Mouse (Mus musculus) lung, postnatal 14 days (tissue): Measurements from ENCODE around the gene Zfp961.
"Not testable (repeated sequence)": the region's sequence is repeated elsewhere in the genome, so short reads cannot be mapped to it uniquely, and the experiment has no call there.

ENCODE experiments used
- DNase-seq: peaks from one replicate; pipeline ENCODE4 v3.0.0; 2021

The Zfp961 gene

DNA sequence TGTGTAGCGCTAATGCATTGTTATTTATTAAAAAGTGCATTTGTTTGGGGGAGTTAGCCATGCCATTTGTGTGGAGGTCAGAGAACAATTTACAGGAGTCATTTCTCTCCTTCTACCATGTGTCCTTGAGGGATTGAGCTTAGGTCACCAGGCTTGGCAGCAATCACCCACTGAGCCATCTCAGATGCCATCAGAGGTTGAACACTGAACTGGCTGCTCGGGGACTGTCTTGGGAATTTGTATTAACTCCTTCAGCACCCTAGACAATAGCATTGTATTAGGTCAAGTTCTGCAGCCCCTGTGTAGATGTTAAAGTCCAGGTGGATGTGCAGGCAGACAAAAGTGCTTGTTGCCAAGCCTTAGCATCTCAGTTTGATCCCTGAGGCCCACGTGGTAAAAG lies 13.2 kb downstream of the Zfp961 start:
- DNase-seq = no peak

DNA sequence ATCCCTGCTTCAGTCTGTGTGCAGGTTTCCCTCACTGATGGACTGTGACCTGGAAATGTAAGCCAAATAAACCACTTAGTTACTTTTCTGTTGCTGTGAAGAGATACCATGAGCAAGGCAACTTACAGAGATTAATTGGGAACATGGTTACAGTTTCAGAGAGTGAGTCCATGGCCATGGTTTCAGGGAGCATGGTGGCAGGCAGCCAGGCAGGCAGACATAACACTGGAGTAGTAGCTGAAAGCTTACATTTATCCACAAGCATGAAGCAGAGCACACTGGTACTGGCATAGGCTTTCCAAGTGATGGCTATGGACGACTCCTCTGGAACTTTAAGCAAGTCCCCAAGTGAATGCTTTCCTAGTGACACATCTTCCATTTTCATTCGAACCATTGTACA lies 14.3 kb downstream of the Zfp961 start:
- no peak for DNase-seq

DNA sequence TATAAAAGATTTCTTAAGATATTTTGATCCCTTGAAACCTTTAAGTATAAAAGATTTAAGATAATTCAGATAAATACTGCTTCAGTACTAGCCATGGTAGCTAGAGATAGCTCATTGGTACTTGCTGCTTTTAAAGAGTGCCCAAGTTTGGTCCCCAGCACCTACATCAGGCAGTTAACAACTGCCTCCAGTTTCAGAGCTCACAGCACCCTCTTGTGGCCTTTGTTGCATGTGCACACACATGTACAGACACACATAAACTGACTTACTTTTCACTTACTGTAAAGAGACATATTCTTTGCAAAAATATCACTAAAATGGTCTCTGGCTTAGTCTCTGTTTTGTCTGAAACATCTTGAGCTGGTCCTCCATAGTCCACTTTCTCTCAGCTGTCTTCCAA lies 15.6 kb downstream of the Zfp961 start:
- no peak for DNase-seq

DNA sequence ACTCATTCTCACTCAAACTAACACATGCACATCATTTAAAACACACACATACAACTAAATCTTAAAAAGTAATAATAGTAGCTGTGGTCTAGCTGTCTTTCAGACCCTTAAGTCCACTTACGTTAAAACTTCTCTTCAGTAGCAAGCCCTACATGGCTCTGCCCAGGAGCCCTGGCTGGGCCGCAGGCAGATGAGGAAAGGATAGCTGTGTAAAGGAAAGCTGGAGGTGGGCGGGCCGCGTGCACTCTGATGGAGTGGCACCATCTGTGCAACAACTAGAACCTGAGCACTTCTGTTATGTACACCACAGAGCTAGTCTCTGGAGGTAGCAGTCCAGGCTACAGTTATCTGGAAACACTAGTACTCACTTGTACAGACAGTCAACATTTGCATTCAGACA lies 16.4 kb downstream of the Zfp961 start:
- DNase-seq = no peak

DNA sequence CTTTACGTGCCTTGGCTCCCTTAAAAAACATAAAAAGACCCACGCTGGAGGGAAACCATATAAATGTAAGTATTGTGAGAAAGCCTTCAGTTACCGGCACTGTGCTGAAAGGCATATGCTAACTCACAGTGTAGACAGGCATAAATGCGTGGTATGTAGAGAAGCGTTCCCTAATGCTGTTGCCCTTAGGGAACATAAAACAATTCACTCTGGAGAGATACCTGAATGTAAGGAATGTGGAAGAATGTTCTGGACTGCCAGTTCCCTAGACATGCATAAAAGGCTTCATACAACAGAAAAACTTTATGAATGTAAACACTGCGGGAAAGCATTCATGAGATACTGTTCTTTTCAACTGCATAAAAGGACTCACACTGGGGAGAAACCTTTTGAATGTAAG lies 17.3 kb downstream of the Zfp961 start:
- no peak for DNase-seq

DNA sequence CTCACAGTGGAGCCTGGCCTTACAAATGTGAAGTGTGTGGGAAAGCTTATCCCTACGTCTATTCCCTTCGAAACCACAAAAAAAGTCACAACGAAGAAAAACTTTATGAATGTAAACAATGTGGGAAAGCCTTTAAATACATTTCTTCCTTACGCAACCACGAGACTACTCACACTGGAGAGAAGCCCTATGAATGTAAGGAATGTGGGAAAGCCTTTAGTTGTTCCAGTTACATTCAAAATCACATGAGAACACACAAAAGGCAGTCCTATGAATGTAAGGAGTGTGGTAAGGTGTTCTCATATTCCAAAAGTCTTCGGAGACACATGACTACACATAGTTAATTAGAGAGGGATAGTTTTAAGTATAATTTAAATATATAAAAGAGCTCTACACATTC lies 17.8 kb downstream of the Zfp961 start:
- no peak for DNase-seq

DNA sequence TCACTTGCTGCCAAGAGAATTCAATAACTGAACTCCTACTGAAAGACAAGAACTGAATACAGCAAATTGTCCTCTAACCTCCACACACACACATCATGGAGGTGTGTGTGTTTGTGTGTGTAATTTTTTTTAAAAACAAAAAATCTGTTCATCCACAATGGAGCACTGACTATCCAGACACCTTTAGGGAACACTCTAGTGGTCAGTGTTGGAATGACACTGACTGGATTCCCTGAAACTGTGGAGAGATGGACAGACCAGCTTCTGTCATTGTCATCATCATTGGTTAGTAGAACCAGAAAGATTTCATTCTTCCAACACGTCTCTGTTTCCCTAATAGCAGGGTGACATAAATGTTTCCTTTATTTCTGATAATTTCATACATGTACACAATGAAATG lies 21.1 kb downstream of the Zfp961 start:
- DNase-seq = peak; percentile 54

DNA sequence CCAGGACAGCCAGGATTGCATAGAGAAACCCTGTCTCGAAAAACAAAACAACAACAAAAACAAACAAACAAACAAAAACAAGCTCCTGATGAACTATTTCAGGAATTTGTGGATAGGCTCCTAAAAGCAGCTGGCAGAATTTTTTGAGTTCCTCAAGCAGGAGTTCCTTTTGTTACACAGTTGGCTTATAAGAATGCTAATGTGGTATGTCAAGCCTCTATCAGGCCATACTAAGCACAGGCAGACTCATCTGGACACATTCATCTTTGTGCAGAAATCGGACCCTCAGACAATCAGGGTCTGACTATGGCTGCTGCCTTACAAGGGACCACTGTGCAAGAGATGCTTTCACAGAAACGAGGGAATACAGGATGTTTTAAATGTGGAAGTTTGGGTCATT lies 23.4 kb downstream of the Zfp961 start:
- no peak for DNase-seq

DNA sequence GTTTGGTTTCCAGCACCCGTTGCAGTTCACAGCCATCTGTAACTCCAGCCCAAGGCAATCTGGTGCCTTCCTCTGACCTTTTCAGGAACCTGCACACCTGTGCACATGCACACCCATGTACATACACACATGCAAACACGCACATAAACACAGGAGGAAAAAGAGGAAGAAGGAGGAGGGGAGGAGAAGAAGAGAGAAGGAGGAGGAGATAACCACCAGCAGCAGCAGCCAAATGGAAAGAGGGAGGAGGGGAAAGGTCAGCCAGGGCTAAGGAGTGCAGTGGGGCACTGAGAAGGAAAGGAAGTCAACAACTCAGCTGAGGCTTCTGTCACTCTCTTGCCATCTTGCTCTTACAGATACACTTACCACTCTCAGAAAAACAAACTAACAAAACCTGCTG lies 30.2 kb downstream of the Zfp961 start:
- peak; percentile 15 for DNase-seq

DNA sequence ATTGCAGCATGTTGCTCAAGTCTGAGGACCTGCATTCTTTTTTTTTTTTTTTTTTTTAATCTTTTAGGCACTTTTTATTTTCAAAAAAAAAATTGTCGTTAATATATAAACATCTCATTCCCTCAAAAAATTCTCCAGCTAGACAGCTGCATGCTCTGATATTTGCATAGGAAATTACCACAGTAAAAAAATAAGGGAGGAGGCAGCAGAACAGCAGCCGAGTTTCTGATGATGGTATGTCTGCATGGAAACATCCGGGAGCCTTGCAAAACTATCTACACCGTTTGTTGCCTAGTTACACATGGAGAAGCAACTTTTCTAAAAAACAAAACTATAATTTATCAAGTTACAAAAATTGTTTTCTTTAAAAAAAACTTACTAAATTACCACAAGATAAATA lies 30.6 kb downstream of the Zfp961 start:
- no peak for DNase-seq

DNA sequence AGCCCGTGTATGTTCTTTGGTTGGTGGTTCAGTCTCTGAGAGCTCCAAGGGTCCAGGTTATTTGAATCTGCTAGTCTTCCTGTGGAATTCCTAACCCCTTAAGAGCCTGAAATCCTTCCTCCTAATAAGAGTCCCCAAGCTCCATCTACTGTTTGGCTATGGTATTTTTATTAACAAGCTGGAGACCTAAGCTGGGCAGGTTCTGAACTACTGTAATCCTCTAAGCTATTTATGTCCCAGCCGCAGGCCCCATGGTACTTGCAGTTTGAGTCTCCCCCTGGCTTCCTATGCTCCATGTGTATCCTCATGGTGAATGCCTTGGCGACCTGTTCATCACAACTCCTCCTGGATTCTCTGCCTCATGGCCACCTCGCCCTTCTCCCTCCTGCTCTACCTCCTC lies 33.8 kb downstream of the Zfp961 start:
- no peak for DNase-seq

DNA sequence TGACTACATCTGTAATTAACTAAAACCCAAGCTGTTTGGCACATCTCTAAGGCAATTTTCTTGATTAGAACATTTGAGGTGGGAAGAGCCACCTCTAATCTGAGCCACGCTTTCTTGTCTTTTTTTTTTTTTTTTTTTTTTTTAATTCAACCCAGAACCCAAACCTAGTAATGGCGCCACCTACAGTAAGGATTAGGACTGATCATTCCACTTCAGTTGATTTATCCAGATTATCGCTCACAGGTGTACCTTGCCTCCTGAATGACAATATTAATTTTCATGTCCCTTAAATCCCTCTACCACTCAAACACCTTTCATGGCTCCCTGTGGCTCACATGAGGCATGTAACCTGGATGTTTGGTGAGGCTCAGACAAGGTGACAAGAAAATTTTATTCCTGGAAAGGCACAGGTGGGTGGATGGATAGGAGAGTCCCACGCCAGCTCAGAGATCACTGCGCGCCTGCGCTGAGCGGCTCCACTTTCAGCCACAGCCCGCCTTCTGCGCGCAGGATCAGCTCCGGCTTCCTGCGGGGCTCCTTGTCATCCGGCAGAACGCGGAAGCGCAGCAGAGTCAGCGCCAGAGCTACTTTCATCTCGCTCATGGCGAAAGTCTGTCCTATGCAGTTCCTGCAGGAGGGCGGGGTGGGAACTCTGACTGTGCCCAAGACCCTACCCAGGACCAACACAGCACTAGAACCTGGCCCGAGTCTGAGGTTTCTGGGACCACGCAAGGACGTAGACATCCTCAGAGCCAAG lies 37.5 kb downstream of the Zfp961 start:
- peak; percentile 57 for DNase-seq

DNA sequence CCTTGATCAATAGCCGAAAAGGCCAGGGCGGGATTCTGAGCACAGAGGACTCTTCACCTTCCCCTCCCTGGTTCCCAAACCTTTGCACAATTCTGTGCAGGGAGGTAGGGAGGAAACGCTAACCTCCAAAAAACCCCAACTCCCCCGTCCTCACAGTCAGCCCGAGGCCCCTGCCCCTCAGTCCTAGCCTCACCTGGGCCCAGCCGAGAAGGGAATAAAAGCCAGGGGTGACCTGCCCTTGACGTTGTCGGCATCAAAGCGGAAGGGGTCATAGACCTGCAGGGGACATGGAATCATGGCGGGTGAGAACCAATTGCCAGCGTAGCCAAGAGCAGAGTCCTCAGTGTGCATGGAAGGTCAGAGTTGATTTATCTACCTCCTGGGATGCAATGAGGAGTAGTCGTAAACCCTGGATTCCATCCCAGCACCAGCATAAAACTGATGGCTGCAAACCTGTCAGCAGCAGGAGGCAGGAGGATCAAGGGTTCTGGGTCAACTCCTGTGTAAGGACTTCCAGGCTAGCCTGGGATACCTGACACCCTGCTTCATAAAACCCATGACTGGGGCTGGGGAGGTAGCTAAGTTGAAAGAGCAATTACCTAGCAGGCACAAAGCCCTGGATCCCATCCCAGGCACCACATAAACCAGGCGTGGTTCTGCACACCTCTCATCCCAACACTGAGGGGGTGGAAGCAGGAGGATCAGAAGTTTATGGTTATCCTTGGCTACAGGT lies 38.2 kb downstream of the Zfp961 start:
- DNase-seq = no peak

DNA sequence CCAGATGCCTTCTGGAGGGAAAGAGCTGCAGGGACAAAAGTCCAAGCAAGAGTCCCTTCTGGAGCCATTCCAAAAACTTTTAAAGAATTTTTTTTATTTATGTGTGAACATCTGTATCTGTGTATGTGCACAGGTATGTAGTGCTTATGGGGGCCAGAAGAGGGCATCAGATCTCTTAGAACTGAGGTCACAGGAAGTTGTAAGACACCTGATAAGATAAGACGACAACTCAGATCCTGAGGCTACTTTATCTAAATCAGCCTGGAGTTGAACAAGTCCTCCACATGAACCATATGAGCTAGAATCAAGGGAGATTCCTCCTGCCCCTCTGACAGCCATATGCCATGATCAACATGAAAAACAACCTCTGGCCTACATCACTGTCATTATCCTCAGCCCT lies 48.6 kb downstream of the Zfp961 start:
- no peak for DNase-seq

DNA sequence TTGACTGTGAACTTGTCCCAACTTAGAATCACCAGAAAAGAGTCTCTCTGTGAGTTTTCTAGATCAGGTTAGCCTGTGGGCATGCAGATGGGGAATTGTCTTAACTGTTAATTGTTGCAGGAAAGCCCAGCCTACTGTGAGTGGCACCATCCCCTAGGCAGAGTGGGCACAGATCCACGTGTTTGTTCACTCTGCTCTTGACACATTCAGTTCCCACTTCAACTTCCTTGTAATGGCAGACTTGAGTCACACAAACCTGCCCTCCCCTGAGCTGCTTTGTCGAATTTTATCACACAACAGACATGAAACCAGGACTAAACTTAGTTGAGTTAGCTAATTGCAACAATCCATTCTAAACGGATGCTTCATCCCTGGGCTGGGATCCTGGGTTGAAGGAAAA lies 49.4 kb downstream of the Zfp961 start:
- DNase-seq = no peak

DNA sequence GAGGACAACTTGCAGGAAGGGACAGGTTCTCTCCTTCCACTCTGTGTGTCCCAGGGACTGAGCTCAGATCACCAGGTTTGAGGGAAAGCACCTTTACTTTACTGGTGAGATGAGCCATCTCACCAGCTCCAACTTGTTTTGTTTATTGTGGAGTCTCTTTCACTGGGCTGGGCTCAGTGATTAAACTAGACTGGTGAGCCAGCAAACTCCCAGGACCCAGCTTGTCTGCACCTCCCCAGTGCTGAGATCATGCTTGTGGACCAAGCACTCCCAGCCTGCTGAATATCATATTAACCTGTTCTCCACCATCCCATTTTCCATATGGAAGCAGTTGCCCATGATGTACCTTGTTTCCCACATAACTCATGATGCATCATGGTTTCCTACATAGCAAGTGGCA lies 52.1 kb downstream of the Zfp961 start:
- no peak for DNase-seq

DNA sequence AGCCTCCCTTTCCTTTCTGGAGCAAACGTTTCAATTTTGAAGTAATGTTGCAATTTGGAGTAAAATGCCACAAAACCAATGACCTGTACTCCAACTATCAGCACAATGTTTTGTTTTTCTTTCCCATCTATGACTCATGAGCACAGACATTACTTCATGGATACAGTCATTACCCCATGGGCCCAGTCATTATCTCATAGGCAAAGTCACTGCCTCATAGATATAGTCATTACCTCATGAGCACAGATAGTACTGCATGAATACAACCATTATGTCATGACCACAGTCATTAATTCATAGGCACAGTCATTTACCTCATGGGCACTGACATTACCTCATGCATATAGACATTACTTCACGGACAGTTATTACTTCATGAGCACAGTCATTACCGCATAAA lies 55.1 kb downstream of the Zfp961 start:
- DNase-seq = no peak

DNA sequence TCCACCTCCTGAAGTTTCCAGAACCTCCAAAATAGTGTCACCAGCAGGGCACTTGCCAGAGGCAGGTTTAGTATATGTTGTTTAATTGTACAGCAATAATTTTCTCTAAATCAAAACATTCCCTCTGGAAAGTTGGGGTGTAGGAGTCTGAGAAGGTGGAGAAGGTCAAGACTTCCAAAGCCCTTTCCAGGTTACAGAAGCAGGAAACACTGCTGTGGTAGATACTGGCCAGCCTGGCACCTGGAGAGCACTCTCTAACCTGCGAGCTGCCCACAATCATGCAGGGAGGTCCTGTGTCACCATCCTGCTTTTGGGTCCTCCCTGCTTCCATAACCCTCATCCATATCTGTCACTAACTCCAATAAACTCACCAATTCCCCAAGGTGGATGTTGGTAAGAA lies 55.9 kb downstream of the Zfp961 start:
- DNase-seq = no peak

DNA sequence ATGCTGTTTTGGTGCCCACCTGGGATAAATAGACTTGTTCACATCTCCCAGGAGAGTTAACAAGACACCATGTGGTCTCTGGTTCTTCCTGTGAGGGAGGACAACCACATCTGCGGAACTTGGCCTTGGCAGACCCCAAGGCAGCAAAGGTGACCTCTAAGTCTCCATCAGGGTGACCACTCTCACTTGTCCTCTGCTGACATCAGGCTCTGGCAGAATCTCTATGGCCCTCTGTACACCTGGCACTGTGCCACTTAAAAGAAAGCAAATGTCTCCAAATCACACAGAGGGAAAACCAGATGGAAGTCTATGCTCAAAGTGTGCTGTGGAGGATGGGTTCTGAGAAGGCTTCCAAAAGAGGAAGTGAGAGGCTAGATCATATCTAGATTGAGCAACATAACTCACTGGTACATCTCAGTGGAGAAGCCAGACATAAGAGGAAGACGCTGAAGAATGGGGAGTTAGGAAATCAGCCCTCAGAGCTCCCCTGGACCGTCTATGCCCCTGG lies 57.4 kb downstream of the Zfp961 start:
- DNase-seq = no peak

DNA sequence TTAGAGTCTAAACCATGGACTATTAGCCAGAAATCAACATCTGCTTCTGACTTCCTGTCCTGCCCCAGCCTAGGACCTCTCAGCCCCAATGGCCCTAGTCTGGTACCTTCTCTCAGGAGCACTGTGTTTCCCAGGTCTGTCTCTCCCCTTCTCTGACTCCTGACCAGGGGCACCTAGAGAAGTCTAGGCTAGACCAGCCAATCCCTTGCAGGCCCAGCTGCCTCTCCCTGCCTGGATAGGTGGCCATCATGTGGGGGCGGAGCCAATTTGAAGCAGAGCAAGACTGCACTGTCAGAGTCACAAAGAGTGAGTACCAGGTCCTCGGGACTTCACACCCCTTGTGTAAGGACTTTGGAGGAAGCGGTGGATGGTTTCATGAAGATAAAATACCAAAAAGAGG lies 58.6 kb downstream of the Zfp961 start, which contains the start of gene Cyp4f18:
Cyp4f18 (minus strand) TSS at position 154 of the 400 bp plus-strand sequence.
- DNase-seq = no peak

DNA sequence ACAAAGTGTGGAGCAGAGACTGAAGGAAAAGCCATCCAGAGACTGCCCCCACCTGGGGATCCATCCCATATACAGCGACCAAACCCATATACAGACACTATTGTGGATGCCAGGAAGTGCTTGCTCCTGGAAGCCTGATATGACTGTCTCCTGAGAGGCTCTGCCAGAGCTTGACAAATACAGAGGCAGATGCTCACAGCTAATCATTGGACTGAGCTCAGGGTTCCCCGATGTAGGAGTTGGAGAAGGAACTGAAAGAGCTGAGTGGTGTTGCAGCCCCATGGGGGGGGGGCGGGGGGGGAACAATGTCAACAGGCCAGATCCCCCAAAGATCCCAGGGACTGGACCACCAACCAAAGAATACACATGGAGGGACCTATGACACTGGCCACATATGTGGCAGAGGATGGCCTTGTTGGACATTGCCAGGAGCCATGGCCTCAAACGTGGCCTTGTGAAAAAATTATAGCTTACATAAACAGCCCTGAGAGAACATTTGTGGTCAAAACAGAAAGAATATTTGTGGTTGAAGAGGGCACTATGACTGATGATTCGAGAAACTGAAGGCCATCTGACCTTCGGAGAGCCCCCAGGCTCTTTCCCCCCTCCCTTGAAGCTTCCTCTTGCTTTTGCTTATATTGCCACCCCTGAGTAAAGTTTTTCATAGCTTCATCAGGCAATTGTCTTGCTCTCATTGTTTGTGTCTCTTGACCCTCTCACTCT lies 62.8 kb downstream of the Zfp961 start:
- not testable (repeated sequence) for DNase-seq

DNA sequence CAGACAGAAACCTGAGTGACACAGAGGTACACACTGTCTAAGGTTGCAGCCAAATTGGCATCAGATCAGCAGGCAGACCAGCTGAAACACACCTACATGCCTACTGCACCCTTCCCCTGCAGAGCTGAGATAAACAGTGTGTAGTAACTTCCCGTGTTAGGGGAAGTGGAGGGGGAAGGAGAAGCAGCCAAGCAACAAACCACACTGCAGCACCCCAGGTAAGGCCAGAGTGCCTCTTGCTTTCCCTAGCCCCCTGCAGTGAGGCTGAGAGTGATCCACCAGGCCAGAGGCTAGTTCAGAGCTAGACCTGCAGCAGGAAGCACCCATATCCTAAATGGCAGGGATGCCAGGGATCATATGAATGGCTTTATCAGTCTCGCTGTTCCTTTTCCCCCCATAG lies 66.5 kb downstream of the Zfp961 start:
- not testable (repeated sequence) for DNase-seq

DNA sequence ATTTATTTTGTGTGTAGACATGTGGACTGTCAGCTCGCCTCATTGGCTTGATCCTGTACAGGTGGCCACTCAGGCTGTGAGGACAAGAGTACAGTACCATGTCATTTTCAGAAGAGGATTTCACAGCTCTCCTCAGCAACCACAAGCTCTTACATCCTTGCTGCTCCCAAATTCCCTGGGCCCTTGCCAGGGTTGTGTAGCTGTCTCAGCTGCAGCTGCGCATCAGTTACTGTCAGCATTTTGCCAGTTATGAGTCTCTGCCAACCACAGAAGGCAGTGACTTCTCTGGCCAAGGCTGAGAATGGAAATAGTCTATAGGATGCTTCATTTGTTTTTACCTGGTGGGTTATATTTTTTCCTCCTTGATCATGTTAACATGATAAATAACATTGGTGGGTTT lies 67.3 kb downstream of the Zfp961 start:
- no peak for DNase-seq

DNA sequence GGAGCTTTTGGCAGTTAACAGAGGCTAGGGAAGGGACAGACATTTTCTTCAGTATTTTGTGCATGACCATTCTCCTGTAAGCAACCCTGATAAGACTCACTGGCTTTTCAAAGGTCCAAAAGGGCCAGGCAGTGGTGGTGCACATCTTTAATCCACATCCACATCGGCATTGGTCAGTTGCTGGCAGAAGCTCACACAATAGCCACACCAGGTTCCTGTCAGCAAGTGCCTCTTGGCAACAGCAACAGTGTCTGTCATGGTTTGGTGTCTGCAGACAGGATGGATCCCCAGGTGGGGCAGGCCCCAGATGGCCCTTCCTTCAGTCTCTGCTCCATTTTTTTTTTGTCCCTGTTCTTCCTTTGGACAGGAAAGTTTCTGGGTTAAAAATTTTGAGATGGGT lies 68.2 kb downstream of the Zfp961 start:
- not testable (repeated sequence) for DNase-seq
